Mouse (Mus musculus) left cerebral cortex, adult 18-20 months (tissue): ENCODE results near the gene Tmem39a. TPM values are rescaled to one million over a fixed set of nuclear protein-coding genes. Genes with fewer than 3 reads are reported as not detected.

Experiments
- DNase-seq, 2 experiments: peaks; one replicate each; pipeline ENCODE4 v3.0.0; 2021 to 2022; ENCODE audit warnings: low spot score in 2 of 2, mixed read lengths in 1 of 2
- total RNA-seq, 2 experiments: library from RNA; stranded (reverse); gene quantifications; 2 replicates each; pipeline ENCODE4 v1.2.3; 2021

The Tmem39a gene
- total RNA-seq, 2 experiments from 2014 or later = 20.8 to 21.0 TPM

DNA sequence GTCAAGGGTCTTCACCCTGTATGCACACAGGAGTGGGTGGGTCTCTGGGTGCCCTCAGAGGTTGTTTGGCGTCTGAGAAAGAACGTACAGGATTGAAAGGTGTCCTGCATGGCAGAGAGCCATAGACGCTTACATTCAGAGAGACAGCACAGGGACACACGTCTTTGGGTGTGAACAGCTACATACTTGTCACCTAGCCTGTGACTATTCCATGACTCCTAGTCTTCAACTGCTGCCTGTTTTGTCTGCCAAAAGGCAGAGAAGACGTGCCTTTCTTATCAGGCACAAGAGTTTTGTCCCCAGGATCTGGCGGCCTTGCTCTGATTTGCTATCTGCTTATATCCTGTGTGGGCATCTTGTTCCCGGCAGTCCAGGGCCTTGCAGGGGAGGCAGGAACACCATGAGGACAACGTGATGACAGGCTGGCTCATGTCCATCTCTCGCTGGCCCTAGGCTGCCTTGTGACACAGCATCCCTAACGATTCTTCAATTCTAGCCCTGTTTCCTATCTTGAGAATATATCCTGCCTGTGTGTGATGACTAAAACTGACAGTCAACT lies 67.4 kb downstream of the Tmem39a start:
- no peak for DNase-seq

DNA sequence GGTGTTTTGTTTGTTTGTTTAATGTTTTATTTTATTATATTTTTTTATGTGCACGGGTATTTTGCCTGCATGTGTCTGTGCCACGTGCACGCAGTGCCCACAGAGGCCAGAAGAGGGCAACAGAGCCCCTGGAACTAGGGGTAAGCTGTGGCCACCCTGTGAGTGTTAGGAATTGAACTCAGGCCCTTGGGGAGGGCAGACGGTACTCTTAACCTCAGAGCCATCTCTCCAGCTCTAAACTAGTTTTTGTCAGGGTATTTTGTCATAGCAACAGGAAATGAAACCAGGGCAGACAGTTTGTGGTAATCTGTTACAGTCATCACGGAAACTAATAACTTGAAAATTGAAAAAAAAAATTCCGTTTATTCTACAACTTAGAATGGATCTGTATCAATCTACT lies 73.6 kb downstream of the Tmem39a start:
- peak; percentile 31 to 51 for DNase-seq

DNA sequence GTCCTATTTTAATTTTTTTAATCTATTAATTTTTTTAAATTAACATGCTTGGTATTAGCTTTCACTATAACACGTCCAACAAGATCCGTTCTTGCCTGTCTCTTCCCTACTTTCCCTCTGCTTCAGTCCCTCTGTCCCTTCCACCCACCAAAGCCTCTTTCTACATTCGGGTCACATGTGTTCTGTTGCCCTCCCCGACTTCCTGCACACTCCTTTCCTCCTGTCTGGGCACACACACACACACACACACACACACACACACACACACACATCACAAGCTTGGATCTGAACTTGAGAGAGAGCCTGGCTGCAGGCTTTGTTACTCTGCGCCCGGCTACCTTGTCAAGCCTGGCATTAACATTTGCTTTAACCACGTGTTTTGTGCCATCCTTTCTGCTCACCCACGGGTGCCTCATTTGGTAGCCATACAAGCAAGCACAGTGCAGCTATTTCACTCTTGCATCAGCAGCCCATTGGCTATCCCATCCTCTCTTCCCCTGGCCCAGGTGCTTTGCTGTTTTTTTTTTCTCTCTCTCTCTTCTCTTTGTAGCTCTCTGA lies 77.4 kb downstream of the Tmem39a start:
- no peak for DNase-seq

DNA sequence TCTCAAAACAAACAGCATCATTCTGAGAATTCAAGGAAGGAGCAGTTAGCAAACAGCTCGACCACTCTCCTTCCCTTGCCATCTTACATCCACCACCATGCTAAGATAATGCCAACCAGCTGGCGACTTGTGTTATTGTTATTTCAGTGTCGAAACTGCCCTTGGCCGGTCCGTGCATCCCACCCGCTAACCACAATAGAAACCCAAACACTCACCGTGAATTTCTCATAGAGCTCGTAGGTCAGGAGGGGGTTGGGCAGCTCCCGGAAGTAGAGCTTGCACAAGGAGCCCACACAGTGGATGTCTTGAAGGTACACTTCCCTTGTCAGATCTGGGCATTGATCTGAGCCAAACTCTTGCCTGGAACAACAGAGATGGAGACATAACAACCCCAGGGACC lies 78.2 kb downstream of the Tmem39a start:
- DNase-seq = no peak

DNA sequence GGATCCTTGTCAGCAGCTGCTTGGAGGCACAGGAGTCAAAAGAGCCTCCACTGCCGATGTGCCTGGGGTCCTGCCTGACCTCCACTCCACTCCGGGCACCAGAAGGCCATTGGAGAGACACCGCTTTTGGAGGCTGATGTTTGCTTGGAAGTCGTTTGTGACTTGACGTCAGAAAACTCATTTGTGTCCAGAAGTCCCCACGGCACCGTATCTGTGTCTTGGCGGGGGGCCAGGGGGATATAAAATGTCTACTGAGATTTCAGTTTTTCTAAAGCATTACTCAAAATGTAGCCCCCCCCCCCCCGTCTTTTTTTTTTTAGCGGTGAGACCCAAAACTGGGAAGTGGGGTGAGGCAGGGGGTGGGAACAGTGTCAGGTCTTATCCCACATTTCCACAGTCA lies 78.6 kb downstream of the Tmem39a start:
- no peak for DNase-seq

Other genes with a start within 250 kb of the Tmem39a start
- 1 to 10 TPM in 1 of 2 experiments, under 1 TPM in 1; 0.82 to 1.5 TPM for gene Maats1, start 216.6 kb upstream of the Tmem39a start, total RNA-seq
- 100 to 1,000 TPM; 140 to 142 TPM for gene Cox17, start 211.7 kb upstream of the Tmem39a start, total RNA-seq
- gene Gm21987, start 211.7 kb upstream of the Tmem39a start, total RNA-seq = not detected
- 1 to 10 TPM in 1 of 2 experiments, under 1 TPM in 1; 0.89 to 1.3 TPM for gene Popdc2, start 196.5 kb upstream of the Tmem39a start, total RNA-seq
- 1 to 10 TPM in 1 of 2 experiments, under 1 TPM in 1; 0.94 to 1.0 TPM for gene Pla1a, start 125.6 kb upstream of the Tmem39a start, total RNA-seq
- gene Adprh, start 106.0 kb upstream of the Tmem39a start, total RNA-seq = 10 to 100 TPM; 61.6 to 63.2 TPM
- under 1 TPM; 0.30 to 0.65 TPM for gene Cd80, start 103.1 kb upstream of the Tmem39a start, total RNA-seq
- gene Timmdc1, start 36.0 kb upstream of the Tmem39a start, total RNA-seq = 10 to 100 TPM; 33.9 to 36.2 TPM
- 10 to 100 TPM; 43.4 TPM for gene Poglut1, start 8.4 kb upstream of the Tmem39a start, total RNA-seq
- 10 to 100 TPM; 14.7 to 17.8 TPM for gene Arhgap31, start 154.6 kb downstream of the Tmem39a start, total RNA-seq
- gene B4galt4, start 183.6 kb downstream of the Tmem39a start, total RNA-seq = 10 to 100 TPM; 21.5 to 23.0 TPM
- 1 to 10 TPM; 2.2 to 3.0 TPM for gene Upk1b, start 241.6 kb downstream of the Tmem39a start, total RNA-seq